Mouse (Mus musculus): Measurements from ENCODE around the gene Tapbp.

Tapbp gene

GRCm38 (mm10) chr17:33957493-33957892 lies 41.8 kb downstream of the Tapbp start:
- in situ Hi-C loops (cut with MboI, MseI): loop anchor here (5.0 kb wide), 1 partner anchor 65 kb away; the partner anchor contains the start of gene Ring1

GRCm38 (mm10) chr17:33958451-33958850 lies 42.8 kb downstream of the Tapbp start:
- in situ Hi-C loops (cut with MboI, MseI): loop anchor here (5.0 kb wide), 1 partner anchor 64 kb away; the partner anchor contains the start of gene Ring1

DNA sequence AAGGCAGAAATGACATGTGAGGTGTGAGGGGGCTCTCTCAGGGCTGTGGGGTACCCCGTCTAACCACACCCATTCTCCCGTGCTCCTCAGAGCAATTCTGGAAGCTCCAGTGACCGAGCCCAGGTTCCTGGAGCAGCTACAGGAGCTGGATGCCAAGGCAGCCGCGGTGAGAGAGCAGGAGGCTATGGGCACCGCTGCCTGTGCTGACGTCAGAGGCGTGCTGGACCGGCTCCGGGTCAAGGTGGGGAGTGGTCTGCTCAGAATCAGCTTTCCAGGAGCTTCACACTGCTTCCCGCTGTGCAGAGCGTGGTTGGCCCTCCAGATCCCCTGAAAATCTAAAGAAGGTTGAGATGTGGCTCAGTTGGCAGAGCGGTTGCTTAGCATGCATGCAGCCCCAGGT lies 43.4 kb downstream of the Tapbp start:
- in situ Hi-C loops (cut with MboI, MseI): loop anchor here (5.0 kb wide), 1 partner anchor 63 kb away; the partner anchor contains the start of gene Ring1

- in situ Hi-C loops (cut with MboI, MseI): loop anchor here (5.0 kb wide), 1 partner anchor 62 kb away; the partner anchor contains the start of gene Ring1
Measured at GRCm38 (mm10) chr17:33959948-33960347, 44.2 kb downstream of the Tapbp start.

DNA sequence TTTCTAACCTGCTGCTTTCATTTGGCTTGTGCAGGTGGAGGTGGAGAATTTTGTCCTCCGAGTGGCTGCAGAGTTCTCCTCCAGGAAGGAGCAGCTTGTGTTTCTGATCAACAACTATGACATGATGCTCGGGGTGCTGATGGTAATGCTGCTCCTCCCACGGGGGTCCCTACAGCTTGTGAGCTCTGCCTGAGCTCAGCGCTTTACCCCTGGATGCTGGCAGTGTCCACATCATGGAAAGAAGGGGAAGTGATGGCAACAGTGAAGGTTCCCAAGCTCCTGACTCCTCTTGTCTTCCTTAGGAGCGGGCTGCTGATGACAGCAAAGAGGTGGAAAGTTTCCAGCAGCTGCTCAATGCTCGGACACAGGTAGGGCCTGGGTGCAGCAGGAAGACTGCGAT lies 47.2 kb downstream of the Tapbp start:
- in situ Hi-C loops (cut with MboI, MseI): no loop called here

GRCm38 (mm10) chr17:33965082-33965845 lies 49.6 kb downstream of the Tapbp start:
- in situ Hi-C loops (cut with MboI, MseI): no loop called here

DNA sequence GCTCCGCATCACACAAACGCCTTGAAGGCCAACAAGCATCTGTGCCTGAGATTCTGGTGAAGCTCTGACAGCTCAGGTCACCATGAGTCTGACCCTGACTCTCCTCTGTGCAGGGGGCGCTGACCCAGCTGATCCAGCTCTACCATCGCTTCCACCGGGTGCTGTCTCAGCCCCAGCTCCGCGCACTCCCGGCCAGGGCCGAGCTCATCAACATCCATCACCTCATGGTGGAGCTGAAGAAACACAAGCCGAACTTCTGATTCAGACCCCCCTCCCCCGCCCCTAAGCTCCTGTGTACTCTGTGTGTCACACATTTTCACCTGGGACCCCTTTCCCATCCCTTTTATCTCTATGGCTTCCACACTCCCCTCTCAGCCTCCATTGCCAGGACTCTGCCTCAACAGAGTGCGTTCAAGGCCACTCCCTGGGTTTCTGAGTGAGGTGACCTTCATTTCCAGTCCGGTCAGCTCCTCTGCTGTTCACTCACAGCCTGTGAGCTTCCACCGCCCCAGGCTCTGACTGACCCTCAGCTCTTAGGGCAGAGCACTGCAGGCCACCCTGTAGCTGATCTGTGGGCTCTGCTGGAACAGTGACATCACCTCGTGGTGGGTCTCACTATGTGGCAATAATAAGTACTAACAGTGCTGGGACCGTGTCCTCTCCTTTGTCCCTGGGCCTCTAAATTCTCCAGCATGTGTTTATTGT lies 50.3 kb downstream of the Tapbp start:
- in situ Hi-C loops (cut with MboI, MseI): no loop called here

- in situ Hi-C loops (cut with MboI, MseI): no loop called here
Measured at GRCm38 (mm10) chr17:33968489-33968888, 52.8 kb downstream of the Tapbp start.

DNA sequence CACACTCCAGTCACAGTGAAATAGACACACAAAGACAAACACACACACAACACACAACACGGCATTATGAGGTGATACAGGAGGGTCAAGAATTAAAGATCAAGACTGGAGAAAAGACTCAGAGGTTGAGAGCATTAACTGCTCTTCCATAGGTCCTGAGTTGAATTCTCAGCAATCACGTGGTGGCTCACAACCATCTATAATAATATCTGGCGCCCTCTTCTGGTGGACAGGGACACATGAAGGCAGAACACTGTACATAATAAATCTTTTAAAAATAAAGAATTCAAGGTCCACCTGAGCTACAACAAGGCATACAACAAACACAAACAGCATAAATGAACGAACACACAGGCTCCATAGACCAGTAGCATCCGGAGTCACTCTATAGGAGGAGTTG lies 53.2 kb downstream of the Tapbp start:
- in situ Hi-C loops (cut with MboI, MseI): no loop called here

DNA sequence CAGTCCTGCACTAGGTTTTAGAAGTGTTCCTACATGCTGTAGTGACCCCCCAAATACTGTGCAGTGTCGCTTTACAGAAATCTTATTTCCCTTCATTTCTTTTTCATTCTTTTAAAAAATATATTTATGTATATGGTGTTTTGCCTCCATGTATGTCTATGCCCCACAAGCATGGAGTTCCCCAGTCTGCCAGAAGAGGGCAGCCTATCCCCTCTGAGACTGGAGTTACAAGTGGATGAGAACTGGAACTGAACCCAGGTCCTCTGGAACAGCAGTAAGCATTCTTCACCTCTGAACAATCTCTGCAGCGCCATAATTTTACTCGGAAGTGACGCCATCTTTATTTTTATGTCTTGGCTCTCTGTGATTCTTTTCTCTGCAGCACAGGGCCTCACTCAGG lies 53.7 kb downstream of the Tapbp start:
- in situ Hi-C loops (cut with MboI, MseI): no loop called here

DNA sequence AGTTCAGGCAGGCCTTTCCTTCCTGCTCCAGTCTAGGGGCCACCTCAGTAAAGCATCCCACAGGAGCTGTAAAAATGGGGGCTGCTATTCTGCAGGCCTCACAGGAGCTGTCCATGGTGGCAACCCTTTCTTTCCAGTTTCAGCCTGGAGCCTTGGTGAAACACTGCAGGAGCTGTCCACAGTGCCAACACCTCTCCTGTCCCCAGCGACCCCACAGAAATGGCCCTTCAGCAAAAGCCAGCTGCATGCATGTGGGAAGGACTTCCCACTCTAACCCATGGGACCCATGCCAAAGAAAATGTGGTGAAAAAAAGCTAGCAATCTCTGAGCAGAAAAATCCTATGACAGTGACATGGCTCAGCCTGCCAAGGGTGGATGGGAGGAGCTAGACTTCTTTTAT lies 57.0 kb downstream of the Tapbp start:
- in situ Hi-C loops (cut with MboI, MseI): no loop called here

GRCm38 (mm10) chr17:33973572-33973971 lies 57.9 kb downstream of the Tapbp start:
- in situ Hi-C loops (cut with MboI, MseI): no loop called here

DNA sequence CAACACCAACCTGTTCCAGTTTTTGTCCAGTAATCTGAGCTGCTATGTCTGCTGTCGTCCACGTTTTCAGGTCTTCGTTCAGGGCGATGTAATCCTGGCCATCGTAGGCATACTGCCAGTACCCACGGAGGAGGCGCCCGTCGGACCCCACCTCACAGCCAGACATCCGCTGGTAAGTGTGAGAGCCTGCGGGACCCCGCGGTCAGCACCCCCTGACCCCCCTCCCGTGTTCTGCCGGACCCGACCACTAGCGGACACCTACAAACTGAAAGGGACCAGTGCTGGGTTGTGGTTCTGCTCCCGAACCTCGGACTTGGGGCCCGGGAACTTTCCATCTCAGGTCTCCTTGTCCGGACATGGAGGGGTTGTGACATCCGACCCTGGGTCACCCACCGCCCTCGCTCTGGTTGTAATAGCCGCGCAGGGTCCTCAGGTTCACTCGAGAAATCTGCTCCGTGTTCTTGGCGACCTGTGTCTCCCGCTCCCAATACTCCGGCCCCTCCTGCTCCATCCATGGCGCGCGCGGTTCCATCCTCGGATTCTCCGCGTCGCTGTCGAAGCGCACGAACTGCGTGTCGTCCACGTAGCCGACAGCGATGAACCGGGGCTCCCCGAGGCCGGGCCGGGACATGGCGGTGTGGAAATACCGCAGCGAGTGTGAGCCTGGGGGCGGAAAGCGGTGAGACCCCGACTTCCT lies 62.3 kb downstream of the Tapbp start:
- in situ Hi-C loops (cut with MboI, MseI): loop anchor here (25.0 kb wide), 1 partner anchor 1409 kb away; the partner anchor contains the start of gene H2-Q4

- in situ Hi-C loops (cut with MboI, MseI): loop anchor here (25.0 kb wide), 1 partner anchor 1409 kb away; the partner anchor contains the start of gene H2-Q4
Measured at GRCm38 (mm10) chr17:33978631-33979031, 62.9 kb downstream of the Tapbp start.

Data from regulatory T cell (primary cell).